Mouse (Mus musculus): Measurements from ENCODE around the gene Vstm2b.

Gene Vstm2b

DNA sequence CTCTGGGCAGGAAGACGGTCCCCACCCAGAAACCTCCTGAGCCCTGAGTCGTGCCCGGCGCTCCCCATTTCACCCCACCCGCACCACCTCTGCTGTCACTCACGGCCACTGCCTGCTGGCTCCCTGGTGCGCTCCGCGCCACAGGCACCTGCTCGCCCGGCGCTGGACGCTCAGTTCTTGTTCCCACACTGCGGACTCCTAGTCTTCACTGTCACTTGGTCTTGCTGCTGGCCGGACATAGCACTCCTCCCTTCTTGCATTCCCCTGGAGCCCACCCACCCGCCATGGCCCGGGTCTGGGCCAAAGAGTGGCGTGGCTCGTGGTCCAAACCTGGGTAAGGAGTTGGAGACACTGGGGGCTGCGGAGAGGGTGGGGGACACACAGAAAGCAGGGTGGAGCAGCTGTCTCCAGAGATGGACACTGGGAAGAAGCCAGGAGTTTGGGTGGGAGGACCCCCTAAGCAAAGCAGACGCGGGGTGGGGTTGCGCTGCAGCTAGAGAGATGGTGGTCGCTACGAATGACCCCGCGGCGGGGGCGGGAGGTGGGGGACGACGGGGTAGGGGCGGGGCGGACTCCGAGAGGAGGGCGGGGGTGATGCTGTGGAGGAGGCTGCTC, at the start of gene Vstm2b:
Gene Vstm2b (plus strand): TSS at position 233 of the 615 bp plus-strand sequence.
- DNase-seq (ENCODE audit: low spot score), result no peak

DNA sequence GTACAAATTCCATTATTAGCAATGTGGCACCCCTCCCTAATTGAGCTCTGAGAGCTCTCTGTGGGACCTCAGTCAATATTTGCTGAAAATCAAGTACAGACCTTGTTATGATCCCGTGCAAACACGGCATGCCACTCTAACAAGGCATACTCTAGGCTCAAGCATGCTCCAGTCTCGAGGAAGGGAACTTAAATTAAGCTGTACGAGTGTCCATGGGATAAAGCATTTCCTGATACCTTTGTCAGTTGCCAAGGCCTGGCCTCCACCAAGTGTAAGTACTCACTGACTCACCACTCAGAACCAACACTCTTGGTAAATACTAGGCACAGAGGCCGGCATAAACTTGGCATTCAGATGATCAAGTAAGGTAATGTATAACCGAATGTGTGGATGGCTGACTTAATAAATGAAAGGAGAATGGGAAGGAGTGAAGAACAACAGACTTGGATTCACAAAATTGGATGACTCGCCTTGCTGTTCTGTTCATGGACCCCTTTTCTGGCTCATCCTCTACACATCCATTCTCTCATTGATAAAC, 42.0 kb upstream of the Vstm2b start:
- DNase-seq (ENCODE audit: low spot score), result no peak

- no peak for DNase-seq (ENCODE audit: low spot score)
These were observed 24.6 kb upstream of the Vstm2b start for GRCm38 (mm10) chr7:40873380-40873990.

- DNase-seq (ENCODE audit: low spot score), result no peak
These were observed 13.2 kb upstream of the Vstm2b start for GRCm38 (mm10) chr7:40884855-40885489.

- no peak for DNase-seq (ENCODE audit: low spot score)
These were observed 9.8 kb upstream of the Vstm2b start for GRCm38 (mm10) chr7:40888358-40888757.

- no peak for DNase-seq (ENCODE audit: low spot score)
These were observed 1.2 kb upstream of the Vstm2b start for GRCm38 (mm10) chr7:40896964-40897363.

DNA sequence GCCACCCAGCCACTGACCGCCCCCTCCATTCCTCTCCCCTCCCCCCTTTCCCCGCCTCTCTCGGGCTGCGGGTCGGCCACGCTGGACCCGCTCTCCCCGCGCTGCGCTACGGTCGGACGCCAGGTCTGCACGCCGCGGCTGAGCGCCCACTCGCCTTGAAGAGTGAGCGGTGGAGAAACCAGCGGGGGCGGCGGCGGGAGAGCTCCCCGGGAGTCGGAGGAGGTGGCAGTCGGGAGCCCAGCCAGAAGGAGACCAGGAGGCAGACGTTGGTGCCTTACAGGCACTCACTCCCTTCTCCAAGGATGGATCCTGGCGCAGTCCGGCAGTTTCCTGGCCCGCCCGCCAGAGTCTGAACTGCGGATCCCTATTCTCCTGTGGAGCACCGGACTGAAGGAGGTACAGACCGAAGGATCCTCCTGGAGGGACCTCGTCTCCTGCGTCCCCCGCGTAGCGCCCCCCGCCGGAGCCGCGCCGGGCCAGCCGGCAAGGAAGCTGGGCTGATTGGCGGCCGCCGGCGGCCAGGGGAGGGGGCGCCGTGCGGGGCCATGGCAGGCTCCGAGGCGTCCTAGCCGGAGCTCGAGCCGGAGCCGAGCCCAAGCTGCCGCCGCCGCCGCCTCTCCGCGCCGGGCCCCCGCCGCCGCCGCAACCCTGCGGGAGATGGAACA, 715 bp downstream of the Vstm2b start:
- DNase-seq (ENCODE audit: low spot score), result no peak

GRCm38 (mm10) chr7:40899376-40900265, 1.5 kb downstream of the Vstm2b start:
- no peak for DNase-seq (ENCODE audit: low spot score)

- DNase-seq (ENCODE audit: low spot score), result no peak
These were observed 3.1 kb downstream of the Vstm2b start for GRCm38 (mm10) chr7:40901201-40901600.

GRCm38 (mm10) chr7:40902506-40902905, 4.4 kb downstream of the Vstm2b start:
- DNase-seq (ENCODE audit: low spot score), result no peak

GRCm38 (mm10) chr7:40906484-40906883, 8.4 kb downstream of the Vstm2b start:
- no peak for DNase-seq (ENCODE audit: low spot score)

GRCm38 (mm10) chr7:40916761-40917160, 18.6 kb downstream of the Vstm2b start:
- DNase-seq (ENCODE audit: low spot score), result no peak

GRCm38 (mm10) chr7:40920118-40920517, 22.0 kb downstream of the Vstm2b start:
- DNase-seq (ENCODE audit: low spot score), result no peak

GRCm38 (mm10) chr7:40921281-40921680, 23.2 kb downstream of the Vstm2b start:
- no peak for DNase-seq (ENCODE audit: low spot score)

DNA sequence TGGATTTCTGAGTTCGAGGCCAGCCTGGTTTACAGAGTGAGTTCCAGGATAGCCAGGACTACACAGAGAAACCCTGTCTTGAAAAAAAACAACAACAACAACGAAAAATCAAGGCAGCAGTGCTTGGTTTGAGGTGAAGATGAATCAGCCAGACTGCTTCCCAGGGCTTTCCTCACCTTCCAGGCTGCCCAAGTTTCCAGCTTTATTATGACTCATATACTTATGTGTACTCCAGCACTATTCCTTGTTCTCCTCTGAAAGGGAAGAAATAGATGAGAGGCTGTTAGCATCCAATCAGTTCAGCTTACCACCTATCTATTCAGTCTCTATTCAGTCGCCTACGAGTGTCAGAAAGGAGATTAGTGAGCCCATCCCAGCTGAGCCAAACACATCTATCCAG, 24.7 kb downstream of the Vstm2b start:
- no peak for DNase-seq (ENCODE audit: low spot score)

DNA sequence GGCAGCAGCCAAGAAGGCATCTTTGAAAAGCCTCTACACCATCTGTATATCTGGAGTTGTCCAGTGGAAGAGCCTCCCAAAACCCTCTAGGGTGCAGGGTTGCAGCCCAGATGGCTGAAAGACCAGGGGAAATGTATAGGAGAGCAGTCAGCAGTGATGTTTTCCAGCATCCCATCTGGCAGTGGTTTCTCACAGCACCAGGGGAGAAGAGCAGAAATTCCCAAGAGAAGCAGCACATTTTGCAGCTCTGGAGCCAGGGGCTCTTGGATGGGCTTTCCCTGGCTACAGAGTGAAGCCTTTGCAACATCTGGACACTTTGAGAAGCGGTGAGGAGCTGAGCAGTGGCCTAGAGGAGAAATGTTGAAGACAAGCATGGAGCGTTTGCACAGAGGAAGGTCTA, 30.3 kb downstream of the Vstm2b start:
- DNase-seq (ENCODE audit: low spot score), result no peak

DNA sequence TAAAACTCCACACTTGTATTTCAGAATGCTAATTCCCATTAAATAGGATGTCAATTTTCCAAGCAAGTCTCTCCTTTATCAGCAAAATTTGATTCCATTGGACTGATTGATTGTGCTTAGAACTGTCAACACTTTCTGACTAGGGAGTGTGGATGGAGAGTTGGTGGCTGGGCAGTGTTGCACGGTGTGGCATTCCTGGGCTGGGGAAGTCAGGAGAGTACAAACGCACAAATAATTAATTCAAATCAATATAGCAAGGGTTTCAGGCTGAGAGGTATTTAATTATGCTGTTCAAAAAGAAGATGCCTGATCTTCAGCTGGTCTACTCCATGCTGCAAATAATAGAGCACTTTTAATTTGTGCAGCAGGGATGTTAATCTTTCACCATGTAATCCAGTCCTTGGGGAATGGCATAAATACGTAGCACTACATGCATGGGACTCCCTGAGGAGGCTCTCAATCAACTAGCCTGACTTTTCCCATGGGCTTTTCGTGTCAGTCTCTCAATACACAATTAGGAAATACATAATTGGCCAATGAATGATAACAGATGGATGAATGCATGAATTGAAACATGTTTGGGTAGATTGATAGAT, 38.6 kb downstream of the Vstm2b start:
- no peak for DNase-seq (ENCODE audit: low spot score)

DNA sequence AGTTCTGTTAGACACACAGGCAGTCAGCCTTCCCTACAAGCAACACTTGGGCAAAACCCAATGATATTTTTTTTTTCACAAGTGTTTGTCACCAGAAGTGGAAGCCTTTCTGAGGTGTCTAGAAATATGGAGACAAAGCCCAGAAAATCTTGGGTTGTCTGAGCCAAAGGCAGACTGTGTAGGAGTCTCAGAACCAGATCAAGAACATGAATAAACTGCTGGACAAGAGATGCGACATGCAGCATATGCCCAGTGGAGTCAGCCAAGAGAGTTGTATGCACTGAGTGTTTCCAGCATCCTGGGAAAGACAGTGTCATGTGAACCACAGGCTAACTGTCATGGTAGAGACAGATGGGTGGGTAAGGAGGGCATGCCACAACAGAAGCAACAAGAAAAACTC, 41.2 kb downstream of the Vstm2b start:
- no peak for DNase-seq (ENCODE audit: low spot score)

DNA sequence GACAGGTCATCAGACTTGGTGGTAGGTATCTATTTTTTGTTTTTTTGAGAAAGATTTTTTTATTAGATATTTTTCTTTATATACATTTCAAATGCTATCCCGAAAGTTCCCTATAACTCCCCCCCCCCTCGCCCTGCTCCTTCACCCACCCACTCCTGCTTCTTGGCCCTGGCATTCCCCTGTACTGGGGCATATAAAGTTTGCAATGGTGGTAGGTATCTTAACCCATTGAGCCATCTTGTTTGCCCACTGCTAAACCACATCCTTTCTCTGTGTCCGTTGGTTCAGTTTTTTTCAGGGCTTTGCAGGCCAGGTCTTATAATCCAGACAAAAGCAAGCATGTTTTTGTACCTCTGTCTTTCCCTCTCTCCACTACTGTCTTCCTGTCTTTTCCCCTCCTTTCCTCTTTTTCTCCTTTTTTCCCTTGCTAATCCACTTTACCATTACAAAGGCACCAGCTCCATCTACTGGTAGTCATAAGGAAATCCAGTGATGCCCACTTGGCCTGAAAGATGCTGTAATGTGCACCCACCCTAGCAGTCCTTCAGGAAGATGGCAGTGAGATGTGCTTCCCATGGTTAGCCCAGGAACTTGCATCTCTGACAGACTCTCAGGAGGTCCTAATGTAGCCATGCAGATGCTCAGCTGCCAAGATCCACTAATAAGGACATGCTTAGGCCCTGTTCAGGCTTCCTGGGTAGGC, 44.3 kb downstream of the Vstm2b start:
- DNase-seq (ENCODE audit: low spot score), result no peak
